In the genomic region with DNA sequence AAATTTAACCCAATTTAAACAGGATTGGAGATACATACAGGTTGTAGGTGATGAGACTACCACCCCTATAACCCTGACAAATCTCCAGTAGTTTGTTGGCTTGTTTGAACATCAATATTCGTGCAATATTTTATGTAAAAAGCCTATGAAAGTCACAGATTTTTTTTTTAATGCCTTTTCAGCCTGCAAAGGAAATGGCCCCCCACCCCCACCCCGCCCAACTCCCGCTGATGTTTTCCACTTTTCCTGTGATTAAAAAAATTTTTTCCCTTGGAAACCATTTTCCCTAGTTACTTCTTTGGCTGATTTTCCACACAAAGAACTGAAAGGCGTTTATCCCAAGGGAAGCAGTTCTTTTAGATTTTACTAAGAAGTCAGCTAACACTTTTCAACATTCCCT, we compare ENCODE assay signal across 15 mouse cellular contexts. TPM values are rescaled to one million over a fixed set of nuclear protein-coding genes. Genes with fewer than 3 reads are reported as not detected.
DNase-seq lines count a peak whose midpoint lies in the region; ATAC-seq and TF ChIP-seq lines count a peak whose summit lies in the region.
"Had no signal": no experiment of that assay in that cellular context is flagged by ENCODE, and none has a peak within 500 bp of the region (broad histone marks: within the 10 kb centered on the region; RNA-seq: fewer than 3 reads in every experiment).

Ecm2 (plus strand) TSS at position 301 of the 400 bp plus-strand sequence.

- no peak for ATAC-seq in limb, embryonic 12.5 days (ENCODE audit: insufficient number of reproducible peaks, insufficient read depth, low FRiP score, low TSS enrichment, low read depth)
- ATAC-seq: midbrain, embryonic 15.5 days had no signal

- H3K27me3 ChIP-seq in limb, embryonic 12.5 days: no peaks in the 10 kb centered on the region
- H3K27me3 ChIP-seq in limb, embryonic 10.5 days (ENCODE audit: low read depth, poor library complexity, severe bottlenecking): no peaks in the 10 kb centered on the region
- H3K27me3 ChIP-seq: liver, embryonic 13.5 days; midbrain, embryonic 15.5 days had no signal

- H3K9me3 ChIP-seq in limb, embryonic 12.5 days: no peaks in the 10 kb centered on the region
- H3K9me3 ChIP-seq in limb, embryonic 10.5 days (replicated peaks): no peaks in the 10 kb centered on the region
- H3K9me3 ChIP-seq: liver, embryonic 13.5 days; midbrain, embryonic 15.5 days had no signal

- WGBS in limb, embryonic 12.5 days: 67% methylated on average over 4 of the region's 4 CpGs
- WGBS in limb, embryonic 10.5 days: 82% methylated on average over 4 of the region's 4 CpGs

- H3K4me2 ChIP-seq in limb, embryonic 12.5 days: peak within 1 kb of the TSS; percentile 13; the same call in 1 of the 2 replicates
- H3K4me2 ChIP-seq: liver, embryonic 13.5 days; midbrain, embryonic 15.5 days had no signal

- peaks cover 7% of the 10 kb centered on the region for H3K4me1 ChIP-seq in limb, embryonic 12.5 days (replicated peaks)
- H3K4me1 ChIP-seq in limb, embryonic 10.5 days: no peaks in the 10 kb centered on the region
- H3K4me1 ChIP-seq: liver, embryonic 13.5 days; midbrain, embryonic 15.5 days had no signal

- no peaks in the 10 kb centered on the region for H3K36me3 ChIP-seq in limb, embryonic 12.5 days
- no peaks in the 10 kb centered on the region for H3K36me3 ChIP-seq in limb, embryonic 10.5 days
- H3K36me3 ChIP-seq: liver, embryonic 13.5 days; midbrain, embryonic 15.5 days had no signal

- no peak within 1 kb of the TSS for H3K4me3 ChIP-seq in limb, embryonic 12.5 days (replicated peaks)
- no peak within 1 kb of the TSS for H3K4me3 ChIP-seq in limb, embryonic 10.5 days
- H3K4me3 ChIP-seq: liver, embryonic 13.5 days; midbrain, embryonic 15.5 days had no signal

- no peak within 1 kb of the TSS for H3K9ac ChIP-seq in limb, embryonic 12.5 days (replicated peaks)
- H3K9ac ChIP-seq: liver, embryonic 13.5 days; midbrain, embryonic 15.5 days had no signal

- TF ChIP-seq POLR2A in brain, embryonic 14.5 days (IDR thresholded peaks at IDR 0.05; ENCODE audit: borderline replicate concordance, extremely low read depth, insufficient read depth, insufficient read length, poor library complexity, severe bottlenecking): no peak

- 0 out of 2 replicates have a peak within 1 kb of the TSS, but pooled peaks have one; percentile 19 for H3K27ac ChIP-seq in limb, embryonic 12.5 days
- no peak within 1 kb of the TSS for H3K27ac ChIP-seq in limb, embryonic 10.5 days
- H3K27ac ChIP-seq: liver, embryonic 13.5 days; midbrain, embryonic 15.5 days had no signal

- TF ChIP-seq CTCF in brain, embryonic 14.5 days (IDR thresholded peaks at IDR 0.05; ENCODE audit: borderline replicate concordance, extremely low read depth, insufficient read depth, insufficient read length): no peak

- no peak for DNase-seq in gastrocnemius, postnatal 14 days
- no peak for DNase-seq in gastrocnemius, adult 18-20 months (ENCODE audit: low spot score)
- DNase-seq in limb, embryonic 10.5 days (ENCODE audit: low spot score): no peak
- DNase-seq in brain, embryonic 14.5 days (ENCODE audit: low read depth): peak; percentile 6
- no peak for DNase-seq in heart, postnatal 36 days
- no peak for DNase-seq in layer of hippocampus, adult 9-11 months
- DNase-seq in spleen, adult 12 weeks (ENCODE audit: low spot score): no peak
- DNase-seq: adrenal gland, adult 2 months; cerebellum, adult 11 months; kidney, adult 8-10 months; liver, embryonic 13.5 days; thymus, adult 2 months had no signal

- intact Hi-C loops in gastrocnemius, postnatal 14 days (cut with DNase I; ENCODE audit: low total_unique reads): no loop called here
- intact Hi-C loops in heart, postnatal 36 days (cut with DNase I): loop anchor here (2.0 kb wide), 1 partner anchor 44 kb away; no protein-coding TSS in a partner anchor

RNA-seq across cellular contexts. Expression of gene Ecm2, which starts in this region (rescaled TPM):
- total RNA-seq in gastrocnemius, postnatal 14 days (2021): 10 to 100 TPM; 17.1 to 20.1 TPM
- total RNA-seq in gastrocnemius, adult 18-20 months (2021): 1 to 10 TPM; 6.7 to 9.3 TPM
- 0.51 and 0.55 TPM in 2 replicates for polyA plus RNA-seq in limb, embryonic 12.5 days (2016; fragmentation: Nextera tagmentation; extraction: Ambion mirVana)
- 0.21 and 0.45 TPM in 2 replicates for polyA plus RNA-seq in limb, embryonic 10.5 days (2016; fragmentation: Nextera tagmentation; extraction: Ambion mirVana)
- polyA plus RNA-seq in brain, embryonic 14.5 days (2012; rRNA removed): 2.3 and 2.8 TPM in 2 replicates
- 10 to 100 TPM; 14.2 to 14.5 TPM for total RNA-seq in heart, postnatal 36 days (2021)
- total RNA-seq: neutrophil, adult 5-6 weeks had no signal
